Mouse (Mus musculus): ENCODE results near the gene Vmn2r30. TPM values are rescaled to one million over a fixed set of nuclear protein-coding genes. Genes with fewer than 3 reads are reported as not detected.
"Not testable (repeated sequence)": the region's sequence is repeated elsewhere in the genome, so short reads cannot be mapped to it uniquely, and the experiment has no call there.

The Vmn2r30 gene
- total RNA-seq (2021), result under 1 TPM; 0.15 to 0.18 TPM
- long read RNA-seq, experiment 1, result 0 reads
- long read RNA-seq, experiment 2, result 0 reads

DNA sequence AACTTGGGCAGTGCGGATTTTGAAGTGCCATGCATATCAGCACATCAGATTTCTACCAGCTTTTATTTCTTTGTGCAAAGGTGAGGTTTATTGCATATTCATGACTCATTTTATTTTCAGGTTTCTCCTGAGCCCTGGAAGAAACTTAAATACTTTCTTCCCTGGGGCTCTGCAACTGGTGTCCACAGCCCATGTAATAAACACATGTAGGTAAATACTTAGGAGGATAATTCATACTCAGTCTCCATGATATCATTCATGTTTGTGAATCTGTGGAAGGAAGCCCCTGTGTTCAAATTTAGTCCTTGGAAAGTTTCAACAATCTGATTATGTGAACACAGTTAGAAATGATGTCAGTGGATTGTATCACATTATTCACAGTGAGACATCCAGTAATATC is at the start of gene Vmn2r30:
Gene Vmn2r30, minus strand, starts transcription at position 101 of the 400 bp plus-strand sequence.
- H3K27ac ChIP-seq; H3K4me3 ChIP-seq; DNase-seq (ENCODE audit: low spot score in 2 of 2): not testable (repeated sequence)

- not testable (repeated sequence) for DNase-seq (ENCODE audit: low spot score in 2 of 2)
- H3K4me3 ChIP-seq, result peak within 1 kb of the TSS; percentile 18; the same call in 1 of the 2 replicates
These were observed 37.0 kb upstream of the Vmn2r30 start, which contains the start of gene Gm45783 for GRCm38 (mm10) chr7:7374431-7374830. Gm45783 (minus strand) TSS chr7:7374573.

GRCm38 (mm10) chr7:7295595-7295994 is 41.8 kb downstream of the Vmn2r30 start:
- Histone ChIP-seq H3K4me3 (no peak overlapping the region), H3K27ac (no peak overlapping the region)
- peak; percentile 78 for TF ChIP-seq CTCF (conservative IDR thresholded peaks at IDR 0.05)
- peak; percentile 63 to 69 for DNase-seq (ENCODE audit: low spot score in 2 of 2)

More at GRCm38 (mm10) chr7:7374431-7374830, 37.0 kb upstream of the Vmn2r30 start, which contains the start of gene Gm45783:
- H3K27ac ChIP-seq, result not testable (repeated sequence)

DNA sequence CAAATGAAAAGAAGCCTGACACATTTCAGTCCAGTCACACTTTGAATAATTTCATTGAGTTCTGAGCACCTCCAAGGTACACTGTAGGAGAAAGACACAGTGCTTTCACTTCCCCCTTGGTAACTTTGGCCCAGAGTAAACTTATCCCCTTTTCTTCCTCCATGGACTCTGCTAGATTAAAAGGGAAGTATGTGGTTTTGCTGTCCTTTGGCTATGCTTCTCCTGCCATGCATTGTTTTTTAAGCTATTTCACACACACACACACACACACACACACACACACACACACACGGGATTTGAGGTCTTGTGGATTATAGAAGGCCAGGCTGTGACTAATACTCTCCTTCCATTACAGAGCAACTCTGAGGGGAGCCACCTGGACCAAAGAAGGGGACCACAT is 56.0 kb downstream of the Vmn2r30 start:
- Histone ChIP-seq H3K27ac (no peak overlapping the region), H3K4me3 (no peak overlapping the region)
- no peak for TF ChIP-seq CTCF (conservative IDR thresholded peaks at IDR 0.05)
- no peak for DNase-seq (ENCODE audit: low spot score in 2 of 2)

- H3K4me3 ChIP-seq, result peak within 1 kb of the TSS; percentile 58
- H3K27ac ChIP-seq, result peak within 1 kb of the TSS; percentile 83
- TF ChIP-seq CTCF (conservative IDR thresholded peaks at IDR 0.05), result peak; percentile 96
- peak; percentile 90 to 94 for DNase-seq (ENCODE audit: low spot score in 2 of 2)
These were observed 59.3 kb downstream of the Vmn2r30 start, which contains the start of gene Gm45844 for GRCm38 (mm10) chr7:7277966-7278567. Gm45844 (minus strand) TSS chr7:7278289.

- DNase-seq (ENCODE audit: low spot score in 2 of 2), result not testable (repeated sequence)
These were observed 59.9 kb downstream of the Vmn2r30 start for GRCm38 (mm10) chr7:7277556-7277955.

More at GRCm38 (mm10) chr7:7277556-7277955, 59.9 kb downstream of the Vmn2r30 start:
- H3K4me3 ChIP-seq, result peak overlapping the region; percentile 58
- peak overlapping the region; percentile 83 for H3K27ac ChIP-seq

Small RNAs within 50 kb of the gene (microRNA-seq; reads per million reads assigned to microRNA genes)
- gene Mir5620, result 10.7 to 17.3 reads per million in 2 experiments

Other genes with a start within 250 kb of the Vmn2r30 start
- 10 to 100 TPM; 12.4 to 14.0 TPM for gene Zfp954, start 216.1 kb downstream of the Vmn2r30 start, total RNA-seq (2021)
- gene Zfp773, start 200.9 kb downstream of the Vmn2r30 start, total RNA-seq (2021), result 1 to 10 TPM; 2.0 to 2.3 TPM
- 1 to 10 TPM; 7.4 to 9.1 TPM for gene Zfp418, start 166.3 kb downstream of the Vmn2r30 start, total RNA-seq (2021)
- 1 to 10 TPM; 8.4 to 9.5 TPM for gene Zfp772, start 127.6 kb downstream of the Vmn2r30 start, total RNA-seq (2021)
- 1 to 10 TPM; 2.7 TPM for gene Vmn2r29, start 90.3 kb downstream of the Vmn2r30 start, total RNA-seq (2021)
- gene Gm45844, start 59.3 kb downstream of the Vmn2r30 start, total RNA-seq (2021), result 10 to 100 TPM in 1 of 2 experiments, 1 to 10 TPM in 1; 9.6 to 14.4 TPM
- gene Clcn4, start 36.8 kb downstream of the Vmn2r30 start, total RNA-seq (2021), result 100 to 1,000 TPM; 128 to 137 TPM
- not detected for gene Gm45783, start 37.0 kb upstream of the Vmn2r30 start, total RNA-seq (2021)
- gene Vmn2r31, start 62.1 kb upstream of the Vmn2r30 start, total RNA-seq (2021), result not detected
- not detected for gene Vmn2r32, start 142.4 kb upstream of the Vmn2r30 start, total RNA-seq (2021)
- gene Vmn2r33, start 229.2 kb upstream of the Vmn2r30 start, total RNA-seq (2021), result not detected

All from layer of hippocampus, adult 2 months (tissue).